Mouse (Mus musculus): ENCODE measurements at regions not wholly inside any gene's neighbourhood (a gene's known extent, or its start where the extent isn't known, plus 50 kb on each side); places are given as distances from the start of the nearest gene placed in this dataset.
A peak's percentile ranks its signal among the peaks of the same experiment; 100 is the strongest.

DNA sequence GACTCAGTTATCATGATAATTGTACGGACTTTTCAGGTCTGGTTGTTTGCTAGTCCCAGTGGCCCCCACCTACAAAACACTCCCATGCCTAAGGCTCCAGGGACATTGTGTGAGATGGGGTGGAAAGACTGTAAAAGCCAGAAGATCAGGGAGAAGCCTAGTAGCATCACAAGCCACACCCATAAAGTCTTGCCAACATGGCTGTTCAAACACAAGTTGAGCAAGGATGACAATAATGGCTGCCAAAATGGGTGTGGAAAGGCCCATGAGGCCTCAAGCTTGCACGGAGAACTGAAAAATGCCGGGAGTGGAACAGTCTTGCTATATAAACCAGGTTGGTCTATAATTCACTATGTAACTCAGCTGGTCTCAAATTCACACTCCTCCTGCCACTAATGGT, 66.1 kb upstream of the Sash1 start:
- Histone ChIP-seq H3K9me3 (replicated peaks; ENCODE audit: low read length) (no peaks in the 10 kb centered on the region), H3K4me2 (ENCODE audit: low read length) (no peak overlapping the region), H3K4me3 (replicated peaks; ENCODE audit: low read depth, low read length) (no peak overlapping the region), H3K4me1 (replicated peaks; ENCODE audit: insufficient read depth, low read length) (0 out of 2 replicates have a peak, but pooled peaks cover 5% of the 10 kb centered on the region), H3K36me3 (ENCODE audit: insufficient read depth, low read length) (no peaks in the 10 kb centered on the region), H3K9ac (ENCODE audit: low read depth, low read length) (no peak overlapping the region), H3K27me3 (ENCODE audit: insufficient read depth, low read length) (no peaks in the 10 kb centered on the region), H3K27ac (no peak overlapping the region)
- ATAC-seq (replicated peaks; ENCODE audit: low FRiP score, low read depth) (no peak), DNase-seq (ENCODE audit: low spot score) (no peak)
- 89% methylated on average over 3 of the region's 3 CpGs for WGBS
- no peak for TF ChIP-seq CTCF (IDR thresholded peaks at IDR 0.05; ENCODE audit: low read depth)

GRCm38 (mm10) chr10:8951236-8951825, 65.5 kb upstream of the Sash1 start:
- Histone ChIP-seq H3K9ac (ENCODE audit: low read depth, low read length) (no peak overlapping the region), H3K36me3 (ENCODE audit: insufficient read depth, low read length) (no peaks in the 10 kb centered on the region), H3K27me3 (ENCODE audit: insufficient read depth, low read length) (no peaks in the 10 kb centered on the region), H3K27ac (no peak overlapping the region), H3K4me2 (ENCODE audit: low read length) (no peak overlapping the region), H3K9me3 (replicated peaks; ENCODE audit: low read length) (no peaks in the 10 kb centered on the region), H3K4me3 (replicated peaks; ENCODE audit: low read depth, low read length) (no peak overlapping the region), H3K4me1 (replicated peaks; ENCODE audit: insufficient read depth, low read length) (0 out of 2 replicates have a peak, but pooled peaks cover 5% of the 10 kb centered on the region)
- 62% methylated on average over 10 of the region's 10 CpGs for WGBS
- no peak for DNase-seq (ENCODE audit: low spot score)
- no peak for ATAC-seq (replicated peaks; ENCODE audit: low FRiP score, low read depth)
- TF ChIP-seq CTCF (IDR thresholded peaks at IDR 0.05; ENCODE audit: low read depth) = no peak

DNA sequence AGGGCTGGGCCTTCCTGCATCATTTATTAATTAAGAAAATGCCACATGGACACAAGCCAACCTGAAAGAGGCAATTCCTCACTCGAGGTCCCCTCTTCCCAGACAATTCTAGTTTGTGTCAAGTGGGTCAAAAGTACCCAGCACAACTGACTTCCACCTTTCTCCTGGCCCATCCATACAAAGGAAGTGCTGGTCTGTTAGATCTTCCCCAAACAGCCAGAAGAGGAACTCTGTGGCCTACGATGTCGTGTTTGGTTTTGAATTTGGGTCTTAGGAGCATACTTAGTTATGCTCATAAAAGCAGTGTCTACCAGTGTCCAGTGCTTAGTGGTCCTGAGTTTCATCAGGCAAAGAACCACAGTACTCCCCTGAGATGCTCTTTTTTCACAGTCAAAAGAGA, 62.4 kb upstream of the Sash1 start:
- 80% methylated on average over 3 of the region's 3 CpGs for WGBS
- H3K27ac ChIP-seq = no peak overlapping the region
- DNase-seq (ENCODE audit: low spot score) (no peak), ATAC-seq (replicated peaks; ENCODE audit: low FRiP score, low read depth) (no peak)
- no peak overlapping the region for H3K9ac ChIP-seq (ENCODE audit: low read depth, low read length)
- H3K4me1 ChIP-seq (replicated peaks; ENCODE audit: insufficient read depth, low read length) = no peaks in the 10 kb centered on the region
- no peak overlapping the region for H3K4me3 ChIP-seq (replicated peaks; ENCODE audit: low read depth, low read length)
- no peak overlapping the region for H3K4me2 ChIP-seq (ENCODE audit: low read length)
- no peaks in the 10 kb centered on the region for H3K9me3 ChIP-seq (replicated peaks; ENCODE audit: low read length)
- H3K27me3 ChIP-seq (ENCODE audit: insufficient read depth, low read length) = no peaks in the 10 kb centered on the region
- TF ChIP-seq CTCF (IDR thresholded peaks at IDR 0.05; ENCODE audit: low read depth) = no peak
- no peaks in the 10 kb centered on the region for H3K36me3 ChIP-seq (ENCODE audit: insufficient read depth, low read length)

GRCm38 (mm10) chr10:8945195-8945751, 59.4 kb upstream of the Sash1 start:
- no peaks in the 10 kb centered on the region for H3K36me3 ChIP-seq (ENCODE audit: insufficient read depth, low read length)
- no peaks in the 10 kb centered on the region for H3K27me3 ChIP-seq (ENCODE audit: insufficient read depth, low read length)
- peak overlapping the region; percentile 76 for H3K27ac ChIP-seq
- H3K4me1 ChIP-seq (replicated peaks; ENCODE audit: insufficient read depth, low read length) = no peaks in the 10 kb centered on the region
- H3K9ac ChIP-seq (ENCODE audit: low read depth, low read length) = 0 out of 2 replicates have a peak overlapping the region, but pooled peaks have one; percentile 27
- peak overlapping the region; percentile 47 for H3K4me2 ChIP-seq (ENCODE audit: low read length)
- no peak for TF ChIP-seq CTCF (IDR thresholded peaks at IDR 0.05; ENCODE audit: low read depth)
- WGBS = 25% methylated on average over 17 of the region's 17 CpGs
- no peak overlapping the region; the same call in 1 of the 2 replicates for H3K4me3 ChIP-seq (replicated peaks; ENCODE audit: low read depth, low read length)
- DNase-seq (ENCODE audit: low spot score) = peak; percentile 79
- ATAC-seq (replicated peaks; ENCODE audit: low FRiP score, low read depth) = no peak; the same call in 1 of the 2 replicates
- H3K9me3 ChIP-seq (replicated peaks; ENCODE audit: low read length) = no peaks in the 10 kb centered on the region

DNA sequence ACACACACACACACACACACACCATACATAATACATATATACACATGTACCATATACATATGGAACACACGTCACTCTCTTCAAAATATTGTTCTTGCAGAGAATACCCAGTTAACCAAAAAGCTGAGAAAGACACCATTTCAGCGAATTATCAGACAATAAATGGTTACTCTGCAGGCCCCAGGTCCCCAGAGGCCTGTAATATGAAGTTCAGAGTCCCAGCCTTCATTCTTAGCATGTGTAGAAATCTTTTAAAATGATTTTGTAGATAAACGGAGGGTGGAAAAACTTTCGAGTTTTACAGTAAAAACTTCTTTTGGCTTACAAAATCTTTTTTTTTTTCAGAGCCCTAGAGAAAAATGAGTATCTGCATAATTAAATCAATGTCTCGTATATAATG, 58.7 kb upstream of the Sash1 start:
- TF ChIP-seq CTCF (IDR thresholded peaks at IDR 0.05; ENCODE audit: low read depth) = no peak
- 0 out of 2 replicates have a peak overlapping the region, but pooled peaks have one; percentile 3 for H3K4me3 ChIP-seq (replicated peaks; ENCODE audit: low read depth, low read length)
- ATAC-seq (replicated peaks; ENCODE audit: low FRiP score, low read depth) (no peak), DNase-seq (ENCODE audit: low spot score) (no peak)
- no peaks in the 10 kb centered on the region for H3K27me3 ChIP-seq (ENCODE audit: insufficient read depth, low read length)
- H3K9me3 ChIP-seq (replicated peaks; ENCODE audit: low read length) = no peaks in the 10 kb centered on the region
- H3K27ac ChIP-seq = peak overlapping the region; percentile 76; the same call in 1 of the 2 replicates
- WGBS = 61% methylated on average over 5 of the region's 5 CpGs
- no peaks in the 10 kb centered on the region for H3K4me1 ChIP-seq (replicated peaks; ENCODE audit: insufficient read depth, low read length)
- peak overlapping the region; percentile 47 for H3K4me2 ChIP-seq (ENCODE audit: low read length)
- no peak overlapping the region for H3K9ac ChIP-seq (ENCODE audit: low read depth, low read length)
- no peaks in the 10 kb centered on the region for H3K36me3 ChIP-seq (ENCODE audit: insufficient read depth, low read length)

- Histone ChIP-seq H3K9me3 (replicated peaks; ENCODE audit: low read length) (no peaks in the 10 kb centered on the region), H3K9ac (ENCODE audit: low read depth, low read length) (no peak overlapping the region), H3K27ac (no peak overlapping the region), H3K36me3 (ENCODE audit: insufficient read depth, low read length) (no peaks in the 10 kb centered on the region), H3K4me3 (replicated peaks; ENCODE audit: low read depth, low read length) (no peak overlapping the region), H3K4me1 (replicated peaks; ENCODE audit: insufficient read depth, low read length) (no peaks in the 10 kb centered on the region), H3K27me3 (ENCODE audit: insufficient read depth, low read length) (no peaks in the 10 kb centered on the region), H3K4me2 (ENCODE audit: low read length) (peak overlapping the region; percentile 47; the same call in 1 of the 2 replicates)
- ATAC-seq (replicated peaks; ENCODE audit: low FRiP score, low read depth) (no peak), DNase-seq (ENCODE audit: low spot score) (no peak)
- no peak for TF ChIP-seq CTCF (IDR thresholded peaks at IDR 0.05; ENCODE audit: low read depth)
- 92% methylated on average over 6 of the region's 6 CpGs for WGBS
These were observed 57.8 kb upstream of the Sash1 start for GRCm38 (mm10) chr10:8943698-8944097.
